Mouse (Mus musculus) neural tube, embryonic 12.5 days (tissue): ENCODE measurements at regions not wholly inside any gene's neighbourhood (a gene's known extent, or its start where the extent isn't known, plus 50 kb on each side); places are given as distances from the start of the nearest gene placed in this dataset.

ENCODE experiments used
- ATAC-seq: fragments of 200-750 bp; cut with Nextera tagmentation; 2 replicates; pipeline ENCODE4 v1.8.0; 2017; ENCODE audit warnings: low read depth, mild to moderate bottlenecking, moderate TSS enrichment, moderate library complexity; ENCODE audit not compliant: low FRiP score
- H3K27ac ChIP-seq: fragments of 300-500 bp; sonication (generic); 2 replicates; pipeline ENCODE4 v1.5.1; 2016
- H3K27me3 ChIP-seq: fragments of 300-500 bp; sonication (generic); replicated peaks from 2 replicates; pipeline ENCODE4 v1.6.1; 2016; ENCODE audit warnings: mild to moderate bottlenecking
- H3K36me3 ChIP-seq: fragments of 300-500 bp; sonication (generic); 2 replicates; pipeline ENCODE4 v1.6.1; 2016; ENCODE audit warnings: mild to moderate bottlenecking
- H3K4me1 ChIP-seq: fragments of 300-500 bp; sonication (generic); 2 replicates; pipeline ENCODE4 v1.6.1; 2016
- H3K4me2 ChIP-seq: fragments of 300-500 bp; sonication (generic); replicated peaks from 2 replicates; pipeline ENCODE4 v1.6.1; 2016; ENCODE audit warnings: mild to moderate bottlenecking
- H3K4me3 ChIP-seq: fragments of 300-500 bp; sonication (generic); 2 replicates; pipeline ENCODE4 v1.5.1; 2016
- H3K9ac ChIP-seq: fragments of 300-500 bp; sonication (generic); 2 replicates; pipeline ENCODE4 v1.6.1; 2016; ENCODE audit warnings: mild to moderate bottlenecking
- H3K9me3 ChIP-seq: fragments of 300-500 bp; sonication (generic); 2 replicates; pipeline ENCODE4 v1.6.1; 2016; ENCODE audit warnings: mild to moderate bottlenecking
- WGBS: fragments of 180-500 bp; shearing (Covaris S2); methylation state at CpG from one replicate; pipeline ENCODE4 v1.1.7; 2016; 5-methylcytosine and 5-hydroxymethylcytosine counted together

DNA sequence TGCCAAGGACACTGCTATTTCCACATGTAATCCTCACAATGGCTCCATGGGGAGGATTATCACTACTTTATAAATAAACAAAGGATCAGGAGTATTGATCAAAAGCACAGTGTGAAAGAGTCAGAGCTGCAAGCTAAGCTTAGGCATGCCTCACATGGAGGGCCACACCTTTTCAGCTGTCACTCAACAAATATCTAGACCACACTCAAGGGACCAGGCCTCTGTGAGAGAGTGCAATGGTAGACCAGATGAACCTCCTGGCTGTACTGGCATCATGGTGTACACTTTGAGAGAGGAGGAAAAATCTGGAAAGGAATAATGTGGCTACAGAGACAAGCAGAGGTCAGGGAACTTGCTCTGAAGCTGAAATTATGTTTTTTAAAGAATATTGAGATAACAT, 276.6 kb downstream of the Ccser2 start:
- ATAC-seq, result no peak
- H3K27me3 ChIP-seq, result no peaks in the 10 kb centered on the region

DNA sequence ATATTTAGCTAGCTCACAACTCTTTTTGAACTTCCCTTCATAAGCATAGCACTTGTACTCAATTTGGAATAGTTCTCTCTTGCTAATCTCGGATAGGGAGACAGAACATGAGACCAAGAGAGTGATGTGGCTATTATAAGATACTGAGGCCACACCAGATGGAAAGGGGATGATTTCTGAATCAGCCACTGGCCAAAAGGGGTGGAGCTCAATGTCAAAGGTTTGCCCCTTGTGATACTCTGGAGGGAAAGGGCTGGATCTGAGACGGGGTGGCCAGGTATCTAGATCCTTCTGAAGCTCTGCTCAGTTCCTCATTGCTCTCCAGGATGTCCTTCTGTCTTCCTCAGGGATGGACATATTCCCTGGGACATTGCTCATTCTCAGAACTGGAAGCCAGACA, 277.6 kb downstream of the Ccser2 start:
- Histone ChIP-seq H3K9me3 (no peaks in the 10 kb centered on the region), H3K4me1 (no peaks in the 10 kb centered on the region), H3K36me3 (no peaks in the 10 kb centered on the region), H3K9ac (no peak overlapping the region), H3K27ac (no peak overlapping the region), H3K4me2 (no peak overlapping the region), H3K27me3 (no peaks in the 10 kb centered on the region), H3K4me3 (no peak overlapping the region)
- WGBS, result 85% methylated on average over 2 of the region's 2 CpGs
- ATAC-seq, result no peak

More for the DNA sequence above, 276.6 kb downstream of the Ccser2 start:
- no peak overlapping the region for H3K9ac ChIP-seq
- no peak overlapping the region for H3K27ac ChIP-seq
- no peaks in the 10 kb centered on the region for H3K36me3 ChIP-seq
- no peak overlapping the region for H3K4me2 ChIP-seq
- H3K9me3 ChIP-seq, result no peaks in the 10 kb centered on the region
- H3K4me1 ChIP-seq, result no peaks in the 10 kb centered on the region
- H3K4me3 ChIP-seq, result no peak overlapping the region

DNA sequence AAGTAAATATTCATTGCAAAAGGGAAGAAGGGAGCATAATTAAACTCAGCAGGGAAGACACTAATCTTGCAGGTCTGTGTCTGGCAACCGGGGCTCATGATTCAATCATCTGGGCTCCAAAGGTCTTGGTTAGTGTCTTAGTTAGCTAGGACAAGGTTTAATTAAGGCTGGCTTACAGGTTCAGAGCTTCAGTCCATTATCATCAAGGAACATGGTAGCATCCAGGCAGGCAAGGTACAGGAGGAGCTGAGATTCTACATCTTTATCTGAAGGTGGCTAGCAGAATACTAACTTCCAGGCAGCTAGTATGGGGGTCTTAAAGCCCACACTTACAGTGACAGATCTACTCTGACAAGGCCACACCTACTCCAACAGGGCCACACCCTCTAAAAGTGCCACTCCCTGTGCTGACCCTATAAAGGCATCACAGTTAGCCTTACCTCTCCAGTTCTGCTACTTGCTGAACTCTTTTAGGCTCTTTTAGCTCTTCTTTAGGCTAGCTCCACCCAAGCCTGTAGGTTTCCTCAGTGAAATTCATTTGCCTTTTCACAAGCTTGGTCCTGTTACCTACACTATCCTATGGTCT, 309.8 kb downstream of the Ccser2 start:
- 82% methylated on average over 1 of the region's 1 CpGs for WGBS
- Histone ChIP-seq H3K27ac (no peak overlapping the region), H3K4me2 (no peak overlapping the region), H3K4me1 (no peaks in the 10 kb centered on the region), H3K9ac (no peak overlapping the region), H3K36me3 (no peaks in the 10 kb centered on the region), H3K4me3 (no peak overlapping the region), H3K27me3 (no peaks in the 10 kb centered on the region), H3K9me3 (no peaks in the 10 kb centered on the region)
- no peak for ATAC-seq

DNA sequence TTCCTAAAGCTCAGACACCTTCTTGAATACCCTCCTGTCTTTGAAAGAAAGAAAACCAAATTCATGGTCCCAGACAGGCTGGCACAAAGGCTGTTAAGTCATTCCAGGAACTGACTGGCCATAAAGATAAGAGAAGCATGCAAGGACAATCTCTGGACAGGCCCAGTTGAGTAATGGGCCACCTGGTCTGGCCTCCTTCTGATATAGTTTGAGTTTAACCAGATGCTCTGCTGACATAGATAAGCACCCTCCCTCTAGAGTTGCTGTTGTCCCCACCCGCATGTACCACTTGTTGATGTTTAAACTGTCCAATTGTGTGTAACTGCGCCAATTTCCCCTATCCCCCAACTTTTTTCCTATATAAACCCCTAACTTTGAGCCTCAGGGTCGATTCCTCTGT, 310.4 kb downstream of the Ccser2 start:
- no peak overlapping the region for H3K4me3 ChIP-seq
- no peak for ATAC-seq
- no peak overlapping the region for H3K4me2 ChIP-seq
- no peaks in the 10 kb centered on the region for H3K27me3 ChIP-seq
- peaks cover 3% of the 10 kb centered on the region for H3K4me1 ChIP-seq
- no peak overlapping the region for H3K9ac ChIP-seq
- H3K9me3 ChIP-seq, result no peaks in the 10 kb centered on the region
- no peak overlapping the region for H3K27ac ChIP-seq
- WGBS, result 79% methylated on average over 3 of the region's 3 CpGs
- no peaks in the 10 kb centered on the region for H3K36me3 ChIP-seq

DNA sequence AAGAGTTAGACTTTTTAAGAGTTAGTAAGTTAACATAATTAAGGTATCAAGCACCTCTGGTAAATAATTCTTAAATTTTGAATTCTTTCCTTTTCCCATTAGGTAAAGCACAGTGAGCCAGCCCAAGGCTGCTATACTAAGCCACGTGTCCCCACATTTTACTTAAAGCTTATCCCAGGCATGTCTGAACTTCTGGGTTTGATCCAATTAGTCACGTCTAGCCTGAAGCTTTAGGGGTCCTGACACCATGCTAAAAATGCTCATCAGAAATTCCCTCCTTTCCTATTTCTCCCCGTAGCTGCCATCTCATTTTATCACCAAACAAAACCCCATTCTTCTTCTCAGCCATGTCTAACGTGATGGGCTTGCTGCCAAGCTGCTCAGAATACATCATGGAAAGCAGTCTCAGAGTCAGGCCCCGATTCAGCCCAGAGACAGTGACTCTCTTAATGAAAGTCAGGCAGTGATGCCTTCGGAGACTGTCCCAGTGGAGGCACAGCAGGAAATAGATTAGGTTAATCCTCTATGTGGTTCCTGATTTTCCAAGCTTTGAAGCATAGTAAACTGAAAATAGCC, 315.5 kb downstream of the Ccser2 start:
- peak; percentile 97 for ATAC-seq
- Histone ChIP-seq H3K36me3 (no peaks in the 10 kb centered on the region), H3K4me2 (no peak overlapping the region), H3K4me3 (no peak overlapping the region), H3K4me1 (peaks cover 6% of the 10 kb centered on the region), H3K27ac (no peak overlapping the region), H3K27me3 (no peaks in the 10 kb centered on the region), H3K9ac (no peak overlapping the region), H3K9me3 (no peaks in the 10 kb centered on the region)
- 13% methylated on average over 6 of the region's 6 CpGs for WGBS

DNA sequence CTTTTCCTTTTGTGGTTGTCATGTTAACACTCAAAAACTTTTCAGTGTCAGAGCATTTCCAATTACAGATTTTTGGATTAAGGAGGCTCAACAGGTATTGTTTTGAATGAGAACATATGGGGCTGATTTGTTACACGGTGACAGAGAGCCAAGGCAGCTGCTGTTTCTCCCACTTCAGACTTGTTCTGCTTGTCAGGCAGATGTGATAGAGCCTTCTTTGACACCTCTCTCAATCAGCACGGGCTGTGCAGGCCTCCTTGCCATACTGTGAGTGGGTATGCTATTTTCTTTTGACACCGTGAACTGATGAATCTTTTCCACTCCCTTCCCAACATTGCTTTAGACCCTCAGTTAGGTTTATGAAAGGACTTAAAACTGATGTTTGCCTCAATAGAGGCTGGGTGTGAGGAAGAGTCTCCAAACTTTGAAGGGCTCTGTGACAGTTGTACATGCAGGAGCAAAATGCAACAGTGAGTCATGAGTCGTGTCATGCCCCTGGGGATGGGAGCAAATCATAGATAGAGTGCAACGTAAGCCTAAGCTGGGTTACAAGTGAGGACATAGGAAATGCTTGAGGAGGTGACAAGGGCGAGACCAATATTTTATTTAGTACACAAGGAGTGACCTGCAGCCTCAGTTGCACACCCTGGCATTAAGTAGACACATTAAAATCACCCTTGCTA, 317.4 kb downstream of the Ccser2 start:
- Histone ChIP-seq H3K9ac (no peak overlapping the region), H3K4me3 (no peak overlapping the region), H3K4me1 (peaks cover 6% of the 10 kb centered on the region), H3K36me3 (no peaks in the 10 kb centered on the region), H3K4me2 (no peak overlapping the region), H3K27me3 (no peaks in the 10 kb centered on the region), H3K9me3 (no peaks in the 10 kb centered on the region), H3K27ac (no peak overlapping the region)
- ATAC-seq, result no peak
- WGBS, result 81% methylated on average over 6 of the region's 6 CpGs

DNA sequence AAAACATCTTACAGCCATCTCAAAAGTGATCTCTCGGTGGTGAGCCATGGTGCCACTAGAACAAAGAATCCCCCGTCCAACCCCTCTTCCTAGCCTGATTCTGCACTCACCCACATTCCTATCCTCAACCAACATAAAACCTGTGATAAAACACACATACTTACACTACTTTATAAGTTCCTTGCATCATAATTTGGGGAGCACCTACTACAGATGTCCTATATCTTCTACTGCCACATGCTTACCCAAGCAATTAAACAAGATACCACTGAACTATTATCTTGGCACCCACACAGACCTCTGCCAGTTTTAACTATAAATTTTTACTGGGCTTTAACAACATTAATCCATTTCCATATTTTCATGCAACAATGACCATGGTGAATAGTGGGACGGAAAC, 321.9 kb downstream of the Ccser2 start:
- 86% methylated on average over 3 of the region's 3 CpGs for WGBS

DNA sequence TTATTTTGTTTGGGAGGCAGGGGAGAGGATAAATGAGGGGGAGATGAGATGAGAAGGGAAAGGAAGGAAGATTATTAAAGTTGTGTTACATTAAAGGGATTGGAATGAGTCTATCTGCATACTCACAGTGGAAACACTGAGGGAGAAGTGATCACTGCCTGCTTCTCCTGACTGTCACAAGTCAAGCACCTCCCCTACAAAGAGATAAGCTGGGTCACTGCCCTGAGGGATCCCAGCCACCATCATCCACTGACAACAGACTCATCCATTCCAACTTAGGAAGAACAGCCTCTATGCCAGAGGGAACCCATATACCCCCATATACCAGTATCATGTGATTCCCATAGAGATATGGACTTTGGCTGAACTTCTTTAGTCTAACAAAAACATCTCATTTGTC, 322.3 kb downstream of the Ccser2 start:
- no peaks in the 10 kb centered on the region for H3K4me1 ChIP-seq
- no peaks in the 10 kb centered on the region for H3K36me3 ChIP-seq
- H3K9ac ChIP-seq, result no peak overlapping the region
- no peaks in the 10 kb centered on the region for H3K9me3 ChIP-seq
- no peak for ATAC-seq
- H3K27ac ChIP-seq, result no peak overlapping the region
- H3K4me3 ChIP-seq, result no peak overlapping the region
- H3K4me2 ChIP-seq, result no peak overlapping the region
- H3K27me3 ChIP-seq, result no peaks in the 10 kb centered on the region

More for the DNA sequence above, 321.9 kb downstream of the Ccser2 start:
- H3K27ac ChIP-seq, result no peak overlapping the region
- H3K4me2 ChIP-seq, result no peak overlapping the region
- no peaks in the 10 kb centered on the region for H3K4me1 ChIP-seq
- no peaks in the 10 kb centered on the region for H3K9me3 ChIP-seq
- no peaks in the 10 kb centered on the region for H3K27me3 ChIP-seq
- no peak overlapping the region for H3K4me3 ChIP-seq
- no peak overlapping the region for H3K9ac ChIP-seq
- ATAC-seq, result no peak
- H3K36me3 ChIP-seq, result no peaks in the 10 kb centered on the region

DNA sequence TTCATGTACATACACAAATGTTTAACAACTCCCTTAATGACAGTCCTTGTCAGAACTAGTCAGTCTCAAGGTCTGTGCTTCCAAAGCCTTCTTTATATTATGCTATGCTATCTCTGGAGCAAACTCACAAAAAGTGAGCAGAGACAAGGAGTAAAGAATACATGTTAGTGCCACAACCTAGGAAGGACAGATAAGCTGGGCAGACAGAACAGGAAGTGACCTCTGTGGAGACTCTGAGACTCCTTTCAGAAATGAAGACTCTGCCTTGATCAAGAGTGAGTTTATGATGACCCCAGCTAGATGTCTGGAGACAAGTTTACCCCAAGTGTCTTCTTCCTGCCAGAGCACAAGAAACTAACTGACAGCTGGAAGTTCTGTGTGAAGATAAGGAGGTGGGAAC, 343.8 kb downstream of the Ccser2 start:
- H3K4me3 ChIP-seq, result no peak overlapping the region
- no peak overlapping the region for H3K9ac ChIP-seq
- H3K4me2 ChIP-seq, result no peak overlapping the region
- H3K27me3 ChIP-seq, result no peaks in the 10 kb centered on the region
- no peaks in the 10 kb centered on the region for H3K36me3 ChIP-seq
- H3K9me3 ChIP-seq, result no peaks in the 10 kb centered on the region
- no peaks in the 10 kb centered on the region for H3K4me1 ChIP-seq
- H3K27ac ChIP-seq, result no peak overlapping the region
- no peak for ATAC-seq

DNA sequence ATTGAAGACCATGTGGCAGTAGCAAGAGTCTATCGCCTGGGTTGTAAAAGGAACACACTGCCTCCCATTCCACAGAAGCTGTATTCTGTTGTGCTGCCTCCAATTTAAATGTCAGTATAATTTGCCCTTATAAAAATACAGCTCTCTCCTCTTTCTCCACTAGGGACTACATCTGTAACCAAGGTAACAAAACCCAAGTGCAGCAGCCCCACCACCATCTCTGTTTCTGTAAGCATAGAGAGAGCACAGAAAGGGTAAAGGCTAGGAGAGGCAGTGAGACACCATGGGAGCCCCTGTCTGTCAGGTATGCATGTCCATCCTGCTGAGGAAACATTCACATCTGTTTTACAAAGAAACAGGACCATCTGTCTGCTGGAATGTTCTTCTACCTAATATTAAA, 344.4 kb downstream of the Ccser2 start:
- Histone ChIP-seq H3K4me2 (no peak overlapping the region), H3K4me3 (no peak overlapping the region), H3K4me1 (no peaks in the 10 kb centered on the region), H3K9me3 (no peaks in the 10 kb centered on the region), H3K27ac (no peak overlapping the region), H3K27me3 (no peaks in the 10 kb centered on the region), H3K9ac (no peak overlapping the region), H3K36me3 (no peaks in the 10 kb centered on the region)
- 87% methylated on average over 1 of the region's 1 CpGs for WGBS
- ATAC-seq, result no peak

DNA sequence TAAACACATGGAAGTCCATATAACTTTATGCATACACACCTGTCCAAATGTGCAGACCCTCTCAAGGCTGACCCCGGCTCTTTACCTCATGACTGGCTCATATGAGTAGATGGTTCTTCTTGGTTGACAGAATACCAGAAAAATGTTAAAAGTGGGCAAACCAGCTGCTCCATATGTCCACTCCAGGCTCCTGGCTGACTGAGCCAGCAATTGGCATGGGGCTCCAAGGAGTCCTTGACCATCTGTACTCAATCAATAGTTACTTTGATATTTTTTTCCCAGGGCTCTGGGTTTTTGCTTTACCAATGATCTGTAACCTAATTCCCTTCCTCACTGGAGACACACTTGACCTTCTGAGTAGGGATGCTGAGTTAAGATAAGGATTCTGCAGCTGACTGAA, 345.5 kb downstream of the Ccser2 start:
- H3K4me2 ChIP-seq, result no peak overlapping the region
- 77% methylated on average over 1 of the region's 1 CpGs for WGBS
- H3K9ac ChIP-seq, result no peak overlapping the region

DNA sequence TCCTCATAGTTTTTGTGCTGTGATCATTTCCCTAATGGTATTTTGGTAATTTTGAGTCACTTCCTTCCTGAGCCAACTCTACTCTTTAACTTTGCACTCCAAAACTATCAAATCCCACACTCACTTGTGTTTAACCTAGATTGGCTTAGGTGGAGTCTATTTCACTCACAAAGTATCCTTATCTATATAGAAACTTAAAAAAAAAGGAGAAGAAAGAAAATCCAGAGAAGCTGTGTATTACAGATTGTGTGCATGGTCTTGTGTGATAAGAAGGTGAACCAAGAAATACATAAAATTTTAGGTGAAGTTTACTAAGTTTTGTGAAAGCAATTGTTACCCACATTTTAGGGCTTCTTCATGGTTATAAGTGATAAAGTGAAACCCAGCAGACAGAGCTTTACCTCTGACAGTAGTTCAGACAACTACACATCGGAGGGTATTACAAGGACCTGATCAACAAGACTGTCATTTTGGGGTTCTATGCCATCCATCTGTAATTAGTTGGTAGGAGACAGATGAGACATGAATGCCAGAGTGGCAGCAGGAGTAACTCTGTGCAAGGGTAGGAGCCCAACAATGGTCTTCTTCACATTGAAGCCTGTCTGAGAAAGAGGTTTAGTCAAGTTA, 350.0 kb downstream of the Ccser2 start:
- Histone ChIP-seq H3K9me3 (no peaks in the 10 kb centered on the region), H3K9ac (no peak overlapping the region), H3K27ac (no peak overlapping the region), H3K4me2 (no peak overlapping the region), H3K4me1 (no peaks in the 10 kb centered on the region), H3K36me3 (no peaks in the 10 kb centered on the region), H3K4me3 (no peak overlapping the region), H3K27me3 (no peaks in the 10 kb centered on the region)
- 100% methylated on average over 1 of the region's 1 CpGs for WGBS
- no peak for ATAC-seq

More for the DNA sequence above, 345.5 kb downstream of the Ccser2 start:
- no peak overlapping the region for H3K4me3 ChIP-seq
- no peaks in the 10 kb centered on the region for H3K36me3 ChIP-seq
- H3K4me1 ChIP-seq, result no peaks in the 10 kb centered on the region
- no peak overlapping the region for H3K27ac ChIP-seq
- H3K9me3 ChIP-seq, result no peaks in the 10 kb centered on the region
- ATAC-seq, result no peak
- no peaks in the 10 kb centered on the region for H3K27me3 ChIP-seq

DNA sequence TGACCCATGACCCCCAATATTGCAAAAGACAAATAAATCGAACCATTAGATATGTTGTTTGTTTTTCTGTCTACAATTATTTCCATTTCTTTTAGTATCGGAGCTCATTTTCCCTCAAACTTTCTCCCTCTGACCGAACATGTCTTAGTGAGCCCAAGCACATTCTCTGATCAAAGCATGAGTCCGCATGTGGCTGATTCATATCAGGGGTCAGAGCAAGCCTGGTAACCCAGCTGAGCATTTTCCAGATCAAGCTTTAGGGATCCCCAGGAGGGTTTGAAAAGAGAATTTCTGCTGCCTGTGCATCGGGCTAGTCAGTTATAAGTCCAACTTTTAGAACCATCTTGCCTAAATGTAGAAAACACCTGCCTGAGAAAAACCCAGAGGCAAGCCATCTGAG, 350.6 kb downstream of the Ccser2 start:
- H3K9ac ChIP-seq, result no peak overlapping the region
- no peaks in the 10 kb centered on the region for H3K27me3 ChIP-seq
- no peaks in the 10 kb centered on the region for H3K4me1 ChIP-seq
- no peak overlapping the region for H3K4me3 ChIP-seq
- no peak overlapping the region for H3K27ac ChIP-seq
- ATAC-seq, result no peak
- H3K4me2 ChIP-seq, result no peak overlapping the region
- WGBS, result 89% methylated on average over 5 of the region's 5 CpGs
- no peaks in the 10 kb centered on the region for H3K36me3 ChIP-seq
- H3K9me3 ChIP-seq, result no peaks in the 10 kb centered on the region
